Mouse (Mus musculus) lung, embryonic 15.5 days (tissue): Measurements from ENCODE around the gene Olfr11. TPM values are rescaled to one million over a fixed set of nuclear protein-coding genes. Genes with fewer than 3 reads are reported as not detected.

ENCODE experiments used
- ATAC-seq: fragments of 200-750 bp; cut with Nextera tagmentation; 2 replicates; pipeline ENCODE4 v1.8.0; 2017; ENCODE audit warnings: moderate number of reproducible peaks, borderline replicate concordance; ENCODE audit not compliant: low FRiP score, low TSS enrichment; ENCODE audit errors: extremely low read depth
- H3K27ac ChIP-seq: fragments of 300-500 bp; sonication (generic); 2 replicates; pipeline ENCODE4 v1.5.1; 2015; ENCODE audit warnings: moderate library complexity, mild to moderate bottlenecking, inconsistent platforms
- H3K27me3 ChIP-seq: fragments of 300-500 bp; sonication (generic); 2 replicates; pipeline ENCODE4 v1.6.1; 2015; ENCODE audit warnings: inconsistent platforms
- H3K36me3 ChIP-seq: fragments of 300-500 bp; sonication (generic); 2 replicates; pipeline ENCODE4 v1.6.1; 2015; ENCODE audit warnings: inconsistent platforms
- H3K4me1 ChIP-seq: fragments of 300-500 bp; sonication (generic); 2 replicates; pipeline ENCODE4 v1.6.1; 2015; ENCODE audit warnings: inconsistent platforms
- H3K4me2 ChIP-seq: fragments of 300-500 bp; sonication (generic); 2 replicates; pipeline ENCODE4 v1.6.1; 2015; ENCODE audit warnings: inconsistent platforms, mild to moderate bottlenecking, moderate library complexity
- H3K4me3 ChIP-seq: fragments of 300-500 bp; sonication (generic); 2 replicates; pipeline ENCODE4 v1.5.1; 2015; ENCODE audit warnings: mild to moderate bottlenecking, inconsistent platforms
- H3K9ac ChIP-seq: fragments of 300-500 bp; sonication (generic); 2 replicates; pipeline ENCODE4 v1.6.1; 2015; ENCODE audit warnings: inconsistent platforms
- H3K9me3 ChIP-seq: fragments of 300-500 bp; sonication (generic); 2 replicates; pipeline ENCODE4 v1.6.1; 2016; ENCODE audit warnings: inconsistent platforms
- WGBS: fragments of 180-500 bp; shearing (Covaris S2); methylation state at CpG from one replicate; pipeline ENCODE4 v1.1.7; 2015; 5-methylcytosine and 5-hydroxymethylcytosine counted together
- polyA plus RNA-seq: library from polyadenylated mRNA; unstranded; fragments of >200 nt; fragmentation: Nextera tagmentation; extraction: Ambion mirVana; gene quantifications from 2 replicates; pipeline ENCODE4 v1.2.1, GENCODE M21; 2015

The Olfr11 gene
- not detected in 2 replicates for polyA plus RNA-seq

DNA sequence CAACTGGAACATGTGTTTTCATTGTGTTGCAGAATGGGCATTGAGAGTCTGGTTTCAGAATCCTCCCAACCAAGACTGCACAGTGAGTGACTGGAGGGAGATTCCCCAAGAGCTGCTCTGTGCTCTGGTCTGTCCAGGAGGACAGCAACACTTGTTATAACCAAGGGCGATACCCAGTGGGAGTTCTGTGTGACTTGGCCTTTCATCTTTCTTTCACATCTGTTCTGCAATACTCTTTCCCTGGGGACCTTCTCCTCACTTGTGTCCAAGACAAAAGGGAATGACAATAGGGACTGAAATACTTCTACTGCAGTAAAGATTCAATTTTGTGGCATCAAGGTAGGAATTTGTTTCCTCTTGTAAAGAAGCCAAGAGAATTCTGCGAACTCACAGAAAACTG is at the start of gene Olfr11:
Gene Olfr11 (minus strand): TSS at position 101 of the 400 bp plus-strand sequence.
- no peak for ATAC-seq
- Histone ChIP-seq H3K4me2 (no peak within 1 kb of the TSS), H3K4me1 (no peaks in the 10 kb centered on the region), H3K27me3 (no peaks in the 10 kb centered on the region), H3K36me3 (no peaks in the 10 kb centered on the region), H3K4me3 (no peak within 1 kb of the TSS), H3K9ac (no peak within 1 kb of the TSS), H3K9me3 (no peaks in the 10 kb centered on the region), H3K27ac (no peak within 1 kb of the TSS)
- 82% methylated on average over 2 of the region's 2 CpGs for WGBS

DNA sequence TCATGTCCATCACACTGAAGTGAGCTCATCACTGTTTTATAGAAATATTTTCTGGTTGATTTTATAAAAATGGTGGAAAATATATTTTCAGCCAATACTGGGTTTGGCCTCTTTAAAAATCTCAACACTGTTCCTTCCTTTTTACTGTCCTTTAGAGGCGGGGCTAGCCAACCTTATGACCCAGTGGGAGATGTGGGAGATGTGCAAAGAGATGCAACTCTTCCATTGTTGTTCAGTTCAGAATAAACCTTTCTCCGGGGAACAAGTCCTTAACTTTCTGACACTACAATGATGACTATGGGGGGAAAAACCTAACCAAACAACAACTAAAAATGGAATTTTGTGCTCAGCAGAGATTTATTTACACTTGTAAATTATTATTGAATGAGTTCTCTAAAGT is 35.0 kb upstream of the Olfr11 start, which contains the start of gene Olfr1360:
Gene Olfr1360 (minus strand): TSS at position 101 of the 400 bp plus-strand sequence.
- no peaks in the 10 kb centered on the region for H3K27me3 ChIP-seq
- no peak for ATAC-seq
- H3K9me3 ChIP-seq: no peaks in the 10 kb centered on the region
- H3K9ac ChIP-seq: no peak within 1 kb of the TSS
- H3K4me2 ChIP-seq: no peak within 1 kb of the TSS
- no peaks in the 10 kb centered on the region for H3K4me1 ChIP-seq
- 88% methylated on average over 2 of the region's 2 CpGs for WGBS
- H3K4me3 ChIP-seq: no peak within 1 kb of the TSS
- no peak within 1 kb of the TSS for H3K27ac ChIP-seq
- no peaks in the 10 kb centered on the region for H3K36me3 ChIP-seq

DNA sequence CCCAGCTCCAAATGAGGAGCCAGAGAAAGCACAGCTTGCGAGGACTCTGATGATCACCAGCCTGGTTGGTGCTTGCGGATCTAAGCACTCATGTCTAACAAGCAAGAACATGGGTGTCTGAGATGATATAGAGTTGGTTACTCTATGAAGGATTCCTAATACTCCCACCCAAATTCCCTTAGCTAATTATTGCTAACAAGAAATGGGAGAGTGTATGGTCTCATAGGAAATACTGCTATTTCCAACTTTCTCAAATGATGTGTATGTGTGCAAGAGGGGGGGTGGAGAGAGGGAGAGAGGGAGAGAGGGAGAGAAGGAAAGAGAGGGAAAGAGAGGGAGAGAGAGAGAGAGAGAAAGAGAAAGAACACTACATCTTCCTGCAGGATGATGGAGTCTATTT is 21.0 kb upstream of the Olfr11 start, which contains the start of gene Olfr1361:
Gene Olfr1361 (minus strand): TSS at position 101 of the 400 bp plus-strand sequence.
- Histone ChIP-seq H3K9ac (no peak within 1 kb of the TSS), H3K4me3 (no peak within 1 kb of the TSS), H3K27ac (no peak within 1 kb of the TSS), H3K36me3 (no peaks in the 10 kb centered on the region), H3K27me3 (no peaks in the 10 kb centered on the region), H3K4me2 (no peak within 1 kb of the TSS), H3K4me1 (no peaks in the 10 kb centered on the region), H3K9me3 (no peaks in the 10 kb centered on the region)
- WGBS: 64% methylated on average over 2 of the region's 2 CpGs
- no peak for ATAC-seq

DNA sequence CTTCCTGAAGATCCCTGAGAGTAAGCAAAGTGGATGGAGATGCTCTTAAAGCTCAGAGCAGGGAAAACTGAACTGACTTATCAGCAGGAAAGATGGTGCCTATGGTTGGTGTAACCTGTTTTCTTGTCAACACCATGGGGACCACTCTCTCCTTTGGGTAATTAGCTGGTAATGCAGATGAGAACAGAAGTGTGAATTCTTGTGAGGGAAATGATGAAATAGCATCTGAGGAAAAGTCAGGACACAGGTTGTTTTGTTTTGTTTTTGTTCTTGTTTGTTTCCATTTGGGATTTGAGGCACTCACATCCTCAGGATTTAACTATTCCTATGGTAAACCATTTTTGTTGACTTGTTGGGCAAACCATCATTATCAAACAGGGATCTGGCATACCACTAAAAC is 28.4 kb downstream of the Olfr11 start, which contains the start of gene Olfr1362:
Gene Olfr1362 (minus strand): TSS at position 101 of the 400 bp plus-strand sequence.
- no peak within 1 kb of the TSS for H3K27ac ChIP-seq
- no peak within 1 kb of the TSS for H3K9ac ChIP-seq
- H3K4me3 ChIP-seq: no peak within 1 kb of the TSS
- H3K9me3 ChIP-seq: no peaks in the 10 kb centered on the region
- no peaks in the 10 kb centered on the region for H3K36me3 ChIP-seq
- no peaks in the 10 kb centered on the region for H3K4me1 ChIP-seq
- no peaks in the 10 kb centered on the region for H3K27me3 ChIP-seq
- H3K4me2 ChIP-seq: no peak within 1 kb of the TSS
- no peak for ATAC-seq

DNA sequence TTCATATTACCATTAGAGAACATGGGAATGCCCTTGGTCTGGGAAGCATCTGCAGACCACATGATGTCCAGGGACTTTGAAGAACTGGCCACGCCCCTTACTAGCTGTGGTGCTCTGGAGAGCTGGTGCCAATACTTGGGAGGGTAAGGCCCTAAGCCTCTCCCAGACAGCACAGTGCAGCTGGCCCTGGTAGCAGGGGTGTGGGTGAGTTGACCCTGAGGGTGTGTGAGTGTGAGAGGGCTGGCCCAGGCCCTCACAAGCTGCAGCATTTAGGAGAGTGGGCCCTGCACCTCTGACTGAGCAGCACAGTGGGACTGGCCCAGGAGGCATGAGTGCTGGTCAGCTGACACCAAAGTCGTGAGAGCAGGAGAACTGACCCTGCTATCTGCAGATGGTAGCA is 50.7 kb downstream of the Olfr11 start:
- no peaks in the 10 kb centered on the region for H3K9me3 ChIP-seq
- 45% methylated on average over 2 of the region's 2 CpGs for WGBS
- peak; percentile 46 for ATAC-seq

More for the DNA sequence above, 50.7 kb downstream of the Olfr11 start:
- no peak overlapping the region for H3K4me2 ChIP-seq
- H3K4me3 ChIP-seq: no peak overlapping the region
- no peaks in the 10 kb centered on the region for H3K36me3 ChIP-seq
- H3K27me3 ChIP-seq: no peaks in the 10 kb centered on the region
- no peak overlapping the region for H3K9ac ChIP-seq
- H3K4me1 ChIP-seq: no peaks in the 10 kb centered on the region
- H3K27ac ChIP-seq: no peak overlapping the region

Other genes with a start within 250 kb of the Olfr11 start
- gene Zkscan3, start 239.8 kb downstream of the Olfr11 start, polyA plus RNA-seq: 83.4 and 90.4 TPM in 2 replicates
- gene Pgbd1, start 201.5 kb downstream of the Olfr11 start, polyA plus RNA-seq: 2.8 and 3.0 TPM in 2 replicates
- gene Zscan26, start 188.8 kb downstream of the Olfr11 start, polyA plus RNA-seq: 31.3 and 33.8 TPM in 2 replicates
- 3.1 and 3.8 TPM in 2 replicates for gene Nkapl, start 174.0 kb downstream of the Olfr11 start, polyA plus RNA-seq
- 3.4 TPM in 2 replicates for gene Zkscan4, start 163.6 kb downstream of the Olfr11 start, polyA plus RNA-seq
- gene Gm10065, start 163.1 kb downstream of the Olfr11 start, polyA plus RNA-seq: not detected in 2 replicates
- 0.29 and 0.31 TPM in 2 replicates for gene AK157302, start 147.3 kb downstream of the Olfr11 start, polyA plus RNA-seq
- gene Gm11273, start 141.1 kb downstream of the Olfr11 start, polyA plus RNA-seq: 4.9 and 6.1 TPM in 2 replicates
- 5.5 and 6.8 TPM in 2 replicates for gene Zkscan8, start 111.4 kb downstream of the Olfr11 start, polyA plus RNA-seq
- 0.10 and 0.26 TPM in 2 replicates for gene Olfr1366, start 99.7 kb downstream of the Olfr11 start, polyA plus RNA-seq
- 0.04 TPM in 1 of 2 replicates, not detected in the other for gene Olfr1535, start 82.6 kb downstream of the Olfr11 start, polyA plus RNA-seq
- not detected in 2 replicates for gene Olfr1364, start 60.8 kb downstream of the Olfr11 start, polyA plus RNA-seq
- not detected in 2 replicates for gene Olfr1362, start 28.5 kb downstream of the Olfr11 start, polyA plus RNA-seq
- gene Olfr1361, start 20.9 kb upstream of the Olfr11 start, polyA plus RNA-seq: not detected in 2 replicates
- gene Olfr1360, start 34.9 kb upstream of the Olfr11 start, polyA plus RNA-seq: not detected in 2 replicates
- gene Olfr1359, start 55.6 kb upstream of the Olfr11 start, polyA plus RNA-seq: not detected in 2 replicates
- 2.0 and 3.0 TPM in 2 replicates for gene Hist1h2bl, start 73.6 kb upstream of the Olfr11 start, polyA plus RNA-seq
- gene Hist1h2ai, start 73.9 kb upstream of the Olfr11 start, polyA plus RNA-seq: 25.5 and 29.4 TPM in 2 replicates
- gene Hist1h3h, start 75.1 kb upstream of the Olfr11 start, polyA plus RNA-seq: 11.8 and 14.4 TPM in 2 replicates
- gene Hist1h2bm, start 79.5 kb upstream of the Olfr11 start, polyA plus RNA-seq: 4.5 and 5.5 TPM in 2 replicates
- gene Hist1h4j, start 92.5 kb upstream of the Olfr11 start, polyA plus RNA-seq: 1.8 and 3.1 TPM in 2 replicates
- 3.1 and 6.3 TPM in 2 replicates for gene Hist1h4k, start 108.0 kb upstream of the Olfr11 start, polyA plus RNA-seq
- 43.1 and 47.1 TPM in 2 replicates for gene Hist1h2ak, start 111.3 kb upstream of the Olfr11 start, polyA plus RNA-seq
- 5.5 and 6.1 TPM in 2 replicates for gene Hist1h2bn, start 111.6 kb upstream of the Olfr11 start, polyA plus RNA-seq
- gene Hist1h1b, start 138.1 kb upstream of the Olfr11 start, polyA plus RNA-seq: 41.4 and 42.0 TPM in 2 replicates
- 137 and 172 TPM in 2 replicates for gene Hist1h3i, start 140.9 kb upstream of the Olfr11 start, polyA plus RNA-seq
- 10.7 and 22.4 TPM in 2 replicates for gene Hist1h2an, start 144.7 kb upstream of the Olfr11 start, polyA plus RNA-seq
- gene Hist1h2bp, start 144.9 kb upstream of the Olfr11 start, polyA plus RNA-seq: 2.1 and 3.1 TPM in 2 replicates
- 23.1 and 31.1 TPM in 2 replicates for gene Hist1h2bq, start 167.7 kb upstream of the Olfr11 start, polyA plus RNA-seq
- 1.7 TPM in 1 of 2 replicates, not detected in the other for gene Hist1h2ao, start 167.9 kb upstream of the Olfr11 start, polyA plus RNA-seq
- gene Hist1h4m, start 169.2 kb upstream of the Olfr11 start, polyA plus RNA-seq: not detected in 2 replicates
- gene Hist1h4n, start 189.7 kb upstream of the Olfr11 start, polyA plus RNA-seq: 19.5 and 22.5 TPM in 2 replicates
- 3,976 and 4,351 TPM in 2 replicates for gene Hist1h2ap, start 191.0 kb upstream of the Olfr11 start, polyA plus RNA-seq
- gene Hist1h2br, start 191.2 kb upstream of the Olfr11 start, polyA plus RNA-seq: 26.7 and 30.8 TPM in 2 replicates